Mouse (Mus musculus) thymus, postnatal 4 days (tissue): ENCODE measurements around the gene Zfp770.

Source experiments
- DNase-seq: peaks from one replicate; pipeline ENCODE4 v3.0.0; 2021

Zfp770 gene

GRCm38 (mm10) chr2:114143842-114144241, 57.4 kb downstream of the Zfp770 start:
- DNase-seq, result no peak
